Mouse (Mus musculus) thymus, adult 2 months (tissue): ENCODE results near the gene Dock3.

ENCODE experiments used
- CTCF ChIP-seq: fragments of 200-500 bp; IDR thresholded peaks from 2 replicates; pipeline ENCODE4 v1.5.1; 2012; ENCODE audit warnings: mild to moderate bottlenecking, control low read depth, low read length, moderate library complexity, borderline replicate concordance; ENCODE audit not compliant: control insufficient read depth, poor library complexity, insufficient read depth; ENCODE audit errors: extremely low read depth
- POLR2A ChIP-seq: fragments of 200-500 bp; IDR thresholded peaks from 2 replicates; pipeline ENCODE4 v1.6.1; 2012; ENCODE audit warnings: mild to moderate bottlenecking, low read length, control low read depth, moderate library complexity; ENCODE audit not compliant: control insufficient read depth, poor library complexity, insufficient read depth; ENCODE audit errors: extremely low read depth

GRCm38 (mm10) chr9:107280322-107281027 lies 48.8 kb upstream of the Dock3 start:
- TF ChIP-seq CTCF, result no peak
- TF ChIP-seq POLR2A, result no peak
